Mouse (Mus musculus) layer of hippocampus, adult 18-20 months (tissue): ENCODE measurements around the gene Rftn2. TPM values are rescaled to one million over a fixed set of nuclear protein-coding genes. Genes with fewer than 3 reads are reported as not detected.
A peak's percentile ranks its signal among the peaks of the same experiment; 100 is the strongest.

Experiments
- DNase-seq, 2 experiments: peaks; one replicate each; pipeline ENCODE4 v3.0.0; 2022; ENCODE audit warnings: low spot score in 2 of 2
- total RNA-seq, 2 experiments: library from RNA; stranded (reverse); gene quantifications; 2 replicates each; pipeline ENCODE4 v1.2.3; 2021

Rftn2 gene
- total RNA-seq, 2 experiments from 2014 or later: 35.6 to 36.4 TPM

GRCm38 (mm10) chr1:55211081-55211480 is 15.5 kb downstream of the Rftn2 start:
- no peak for DNase-seq

DNA sequence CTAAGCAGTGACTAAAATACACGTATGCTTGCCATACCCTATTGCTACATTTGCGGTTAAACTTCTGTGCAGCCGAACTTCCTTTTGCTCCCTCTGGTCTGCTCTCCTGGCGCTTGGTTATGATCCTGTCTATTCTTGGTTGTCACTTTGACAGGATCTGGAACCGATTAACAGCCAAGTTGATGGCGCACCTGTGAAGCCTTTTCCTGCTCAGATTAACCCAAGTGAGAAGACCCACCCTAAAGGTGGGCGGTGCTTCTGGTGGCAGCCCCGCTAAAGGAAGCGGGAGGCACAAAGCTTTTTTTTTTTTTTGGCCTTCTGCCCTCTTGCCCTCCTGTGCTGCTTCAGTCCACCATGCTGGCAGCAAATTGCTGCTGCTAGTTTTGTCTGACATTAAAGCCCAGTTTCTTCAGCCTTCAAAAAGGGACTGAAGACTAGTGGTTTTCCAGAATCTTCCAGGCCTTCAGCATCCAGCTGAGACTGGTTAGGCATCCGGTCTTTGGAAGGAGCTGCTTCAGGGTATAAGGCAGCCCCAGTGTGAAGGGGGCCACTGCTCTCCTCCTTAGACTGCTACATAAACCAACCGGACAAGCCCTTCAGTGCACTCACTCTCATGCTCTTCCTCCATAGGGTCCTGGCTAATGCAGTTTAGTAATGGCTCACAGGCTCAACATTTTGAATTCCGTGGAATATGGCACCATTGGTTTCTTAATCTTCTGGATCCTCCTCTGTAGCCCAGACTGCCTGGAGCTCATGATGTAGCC is 16.2 kb downstream of the Rftn2 start:
- no peak for DNase-seq

DNA sequence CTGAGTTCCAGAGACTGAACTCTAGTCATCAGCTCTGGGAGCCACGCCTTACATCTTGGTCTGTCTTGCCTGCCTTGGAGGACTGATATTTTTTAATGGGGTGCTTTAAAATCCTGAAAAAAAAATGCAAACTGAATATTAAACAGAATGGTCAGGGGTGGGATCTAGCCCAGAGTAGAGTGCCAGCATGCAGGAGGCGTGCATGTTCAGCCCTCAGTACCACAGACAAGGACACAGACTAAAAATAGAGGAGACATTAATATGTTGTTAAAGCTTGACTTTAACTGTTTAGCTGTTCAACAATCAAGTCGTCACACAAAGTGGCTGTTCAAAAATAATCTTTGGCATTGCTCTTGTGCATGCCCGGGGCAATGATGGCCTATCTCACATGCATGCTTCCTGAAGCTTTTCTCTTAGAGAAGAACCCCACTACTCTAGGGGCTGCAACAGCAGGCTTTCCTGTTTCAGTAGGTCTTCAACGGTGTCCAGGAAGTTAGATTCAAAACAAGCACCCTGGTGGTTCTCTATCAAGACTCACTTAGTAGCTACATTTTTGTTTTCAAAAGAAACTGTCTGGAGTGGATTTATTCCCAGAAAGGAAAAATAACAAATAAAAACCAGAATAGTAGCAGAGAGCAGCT is 18.0 kb downstream of the Rftn2 start:
- no peak for DNase-seq

DNA sequence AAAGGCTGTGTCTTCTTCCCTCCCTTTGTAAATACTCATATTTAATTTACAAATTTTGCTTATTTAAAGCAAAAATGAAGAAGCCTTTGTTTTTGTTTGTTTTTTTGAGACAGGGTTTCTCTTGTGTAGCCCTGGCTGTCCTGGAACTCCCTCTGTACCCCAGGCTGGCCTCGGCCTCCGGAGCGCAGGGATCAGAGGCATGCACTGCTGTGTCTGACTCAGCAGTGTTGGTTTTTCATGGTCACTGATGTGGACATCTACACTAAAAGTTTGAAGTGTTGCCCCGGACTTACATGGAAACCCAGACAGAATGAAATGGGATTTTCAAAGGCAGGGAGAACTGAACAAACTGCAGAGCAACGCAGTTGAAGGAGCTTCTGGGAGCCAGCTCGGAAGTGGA is 19.0 kb downstream of the Rftn2 start:
- no peak for DNase-seq

- no peak for DNase-seq
Observed at GRCm38 (mm10) chr1:55205808-55206327, 20.7 kb downstream of the Rftn2 start.

- DNase-seq: peak in 1 of 2 experiments; percentile 52
Observed at GRCm38 (mm10) chr1:55201850-55202752, 24.5 kb downstream of the Rftn2 start.

DNA sequence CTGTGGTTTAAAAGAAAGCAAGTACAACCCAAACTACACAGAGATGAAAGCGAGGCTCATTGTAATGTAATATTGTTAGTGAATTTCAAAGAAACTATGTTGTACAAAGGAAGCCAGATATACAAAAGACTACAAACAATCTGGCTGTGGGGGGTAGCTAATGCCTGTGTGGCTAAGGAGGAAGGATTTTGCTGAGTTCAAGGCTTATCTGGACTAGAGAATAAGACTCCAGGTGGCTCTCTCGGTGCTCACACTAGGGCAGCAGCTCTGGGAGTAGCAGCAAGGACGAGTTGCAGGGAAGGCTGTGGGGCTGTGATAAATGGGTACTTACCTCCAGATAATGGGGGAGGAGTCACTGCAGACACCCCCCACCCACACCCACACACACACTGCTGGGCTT is 27.9 kb downstream of the Rftn2 start:
- no peak for DNase-seq

GRCm38 (mm10) chr1:55196327-55197003 is 30.1 kb downstream of the Rftn2 start:
- no peak for DNase-seq

- no peak for DNase-seq
Observed at GRCm38 (mm10) chr1:55195021-55195420, 31.6 kb downstream of the Rftn2 start.

GRCm38 (mm10) chr1:55194064-55194915 is 32.3 kb downstream of the Rftn2 start:
- peak in 1 of 2 experiments; percentile 9 for DNase-seq

DNA sequence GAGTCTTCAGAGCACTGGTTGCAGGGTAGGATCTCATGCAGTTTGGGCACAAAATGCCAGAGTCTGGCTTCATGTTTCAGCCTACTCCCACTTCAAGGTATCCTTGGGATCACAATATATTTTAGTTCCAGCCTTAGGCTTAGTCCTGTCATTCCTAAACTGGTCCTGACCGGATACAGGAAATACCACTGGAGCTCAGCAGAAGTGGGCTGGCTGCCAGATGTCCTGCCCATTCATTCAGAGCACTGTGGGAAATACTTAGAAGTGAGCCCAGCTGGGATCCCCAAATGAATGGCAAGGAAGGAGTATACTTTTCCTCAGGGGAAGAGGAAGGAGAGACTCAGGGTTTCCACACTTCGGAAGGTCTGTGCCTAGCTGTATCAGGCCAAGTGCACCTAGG is 33.3 kb downstream of the Rftn2 start:
- peak in 1 of 2 experiments; percentile 13 for DNase-seq

DNA sequence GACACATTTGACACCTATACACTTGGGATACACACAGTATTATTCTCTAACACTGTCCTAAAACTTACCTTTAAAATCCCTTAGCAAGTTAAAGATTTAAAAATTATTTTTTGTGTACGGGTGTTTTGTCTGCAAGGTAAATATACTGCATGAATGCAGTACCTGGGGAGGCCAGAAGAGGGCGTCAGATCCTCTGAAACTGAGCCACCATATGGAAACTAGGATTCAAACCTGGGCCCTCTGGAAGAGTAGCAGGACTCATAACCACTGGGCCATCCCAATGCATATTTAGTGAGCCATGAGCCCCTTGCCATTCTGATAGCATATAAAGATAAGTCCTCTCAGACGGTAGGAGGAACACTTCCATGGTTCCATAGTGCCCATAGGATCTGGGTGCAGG is 33.8 kb downstream of the Rftn2 start:
- DNase-seq: peak in 1 of 2 experiments; percentile 13

- no peak for DNase-seq
Observed at GRCm38 (mm10) chr1:55192015-55192414, 34.6 kb downstream of the Rftn2 start.

GRCm38 (mm10) chr1:55186592-55187210 is 39.9 kb downstream of the Rftn2 start:
- no peak for DNase-seq

- no peak for DNase-seq
Observed at GRCm38 (mm10) chr1:55185718-55186117, 40.9 kb downstream of the Rftn2 start.

- no peak for DNase-seq
Observed at GRCm38 (mm10) chr1:55182392-55182791, 44.2 kb downstream of the Rftn2 start.

DNA sequence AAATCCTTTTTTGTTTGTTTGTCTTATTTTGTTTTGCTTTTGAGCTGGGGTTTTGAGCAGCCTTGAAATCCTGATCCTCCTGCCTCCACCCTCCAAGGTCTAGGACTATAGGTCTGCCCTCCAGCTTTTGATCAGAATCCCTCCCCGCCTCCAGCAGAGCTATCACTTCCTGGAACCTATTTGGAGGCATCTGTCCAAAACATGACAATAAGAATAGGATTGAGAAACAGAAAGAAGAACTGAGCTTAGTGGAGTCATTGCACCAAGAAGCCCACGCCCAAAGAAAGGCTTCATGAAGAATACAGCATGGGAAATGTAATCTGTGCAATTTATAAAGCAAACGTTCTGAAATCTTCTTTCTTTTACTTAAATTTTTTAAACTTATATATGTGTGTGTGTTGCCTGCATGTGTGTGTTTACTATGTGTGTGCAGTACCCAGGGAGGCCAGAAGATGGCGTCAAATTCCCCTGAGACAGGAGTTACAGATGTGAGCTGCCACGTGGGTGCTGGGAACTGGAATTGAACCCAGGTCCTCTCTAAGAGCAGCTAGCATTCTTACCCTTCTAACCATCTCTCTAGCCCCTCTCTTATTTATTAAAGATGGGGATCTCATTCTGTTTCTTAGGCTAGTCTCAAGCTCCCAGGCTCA is 46.5 kb downstream of the Rftn2 start:
- DNase-seq: no peak

GRCm38 (mm10) chr1:55174558-55175034 is 52.0 kb downstream of the Rftn2 start:
- no peak for DNase-seq
